In genomic region chr7:125603185-125603631, GRCm38 (mm10) we compare ENCODE assay signal across 10 mouse cellular contexts. TPM values are rescaled to one million over a fixed set of nuclear protein-coding genes. Genes with fewer than 3 reads are reported as not detected.
A peak's percentile ranks its signal among the peaks of the same experiment; 100 is the strongest.
DNase-seq lines count a peak whose midpoint lies in the region; ATAC-seq and TF ChIP-seq lines count a peak whose summit lies in the region.
"Had no signal": no experiment of that assay in that cellular context is flagged by ENCODE, and none has a peak within 500 bp of the region (broad histone marks: within the 10 kb centered on the region; RNA-seq: fewer than 3 reads in every experiment).

TSS of gene Il21r (plus strand) at chr7:125603429.

- no peak within 1 kb of the TSS for H3K4me2 ChIP-seq in liver, embryonic 11.5 days
- H3K4me2 ChIP-seq in midbrain, embryonic 13.5 days (replicated peaks): no peak within 1 kb of the TSS
- H3K4me2 ChIP-seq in intestine, postnatal 0 days (replicated peaks; ENCODE audit: low read depth): no peak within 1 kb of the TSS

- peak within 1 kb of the TSS; percentile 43; the same call in 1 of the 2 replicates for H3K27ac ChIP-seq in layer of hippocampus, adult 2 months
- H3K27ac ChIP-seq in liver, embryonic 11.5 days (ENCODE audit: low read depth, low read length): no peak within 1 kb of the TSS
- no peak within 1 kb of the TSS for H3K27ac ChIP-seq in midbrain, embryonic 13.5 days
- H3K27ac ChIP-seq in intestine, postnatal 0 days (ENCODE audit: low read depth, low read length): no peak within 1 kb of the TSS

- 0 out of 2 replicates have a peak, but pooled peaks have one; percentile 14 for ATAC-seq in liver, embryonic 11.5 days (replicated peaks; ENCODE audit: low FRiP score)
- ATAC-seq in erythroblast, adult 5-6 weeks (replicated peaks; ENCODE audit: low FRiP score, poor library complexity, severe bottlenecking): no peak
- ATAC-seq in midbrain, embryonic 13.5 days: no peak
- no peak for ATAC-seq in intestine, postnatal 0 days
- ATAC-seq: Patski had no signal

- H3K4me3 ChIP-seq in layer of hippocampus, adult 2 months: peak within 1 kb of the TSS; percentile 8; the same call in 1 of the 2 replicates
- no peak within 1 kb of the TSS for H3K4me3 ChIP-seq in liver, embryonic 11.5 days (ENCODE audit: low read depth, low read length)
- no peak within 1 kb of the TSS for H3K4me3 ChIP-seq in midbrain, embryonic 13.5 days (replicated peaks)
- no peak within 1 kb of the TSS for H3K4me3 ChIP-seq in intestine, postnatal 0 days (ENCODE audit: low read depth, low read length)

- no peak within 1 kb of the TSS for H3K9ac ChIP-seq in liver, embryonic 11.5 days (ENCODE audit: low read depth, low read length)
- no peak within 1 kb of the TSS for H3K9ac ChIP-seq in midbrain, embryonic 13.5 days (replicated peaks)
- H3K9ac ChIP-seq in intestine, postnatal 0 days (ENCODE audit: low read depth, low read length): no peak within 1 kb of the TSS

- H3K36me3 ChIP-seq in liver, embryonic 11.5 days (ENCODE audit: control insufficient read depth, insufficient read depth, low read length): no peaks in the 10 kb centered on the region
- H3K36me3 ChIP-seq in midbrain, embryonic 13.5 days: no peaks in the 10 kb centered on the region
- no peaks in the 10 kb centered on the region for H3K36me3 ChIP-seq in intestine, postnatal 0 days (ENCODE audit: control insufficient read depth, insufficient read depth)

- peaks cover 7% of the 10 kb centered on the region for H3K4me1 ChIP-seq in liver, embryonic 11.5 days (replicated peaks; ENCODE audit: control insufficient read depth, insufficient read depth, low read length)
- no peaks in the 10 kb centered on the region for H3K4me1 ChIP-seq in midbrain, embryonic 13.5 days (replicated peaks)
- H3K4me1 ChIP-seq in intestine, postnatal 0 days (replicated peaks; ENCODE audit: control insufficient read depth, insufficient read depth, low read length): no peaks in the 10 kb centered on the region

- TF ChIP-seq CTCF in layer of hippocampus, adult 2 months (conservative IDR thresholded peaks at IDR 0.05): no peak
- no peak for TF ChIP-seq CTCF in intestine, postnatal 0 days (IDR thresholded peaks at IDR 0.05; ENCODE audit: low read depth)

- no peaks in the 10 kb centered on the region for H3K27me3 ChIP-seq in liver, embryonic 11.5 days (replicated peaks; ENCODE audit: control insufficient read depth, insufficient read depth, low read length)
- H3K27me3 ChIP-seq in midbrain, embryonic 13.5 days: no peaks in the 10 kb centered on the region
- H3K27me3 ChIP-seq in intestine, postnatal 0 days (replicated peaks; ENCODE audit: control insufficient read depth, insufficient read depth, low read length): no peaks in the 10 kb centered on the region

- no peak for DNase-seq in layer of hippocampus, adult 2 months (ENCODE audit: low spot score in 2 of 2)
- no peak for DNase-seq in layer of hippocampus, postnatal 14 days (ENCODE audit: low spot score in 2 of 2)
- peak; percentile 50 to 69 for DNase-seq in CD8-positive naive resting alpha-beta T cell, adult 2 months (ENCODE audit: low read depth in 2 of 2, low spot score in 2 of 2)
- DNase-seq in liver, embryonic 11.5 days (ENCODE audit: low spot score): no peak
- DNase-seq in spleen, postnatal 14 days (ENCODE audit: low spot score in 2 of 2): peak; percentile 47 to 53
- DNase-seq: kidney, adult 18-20 months had no signal

- WGBS in liver, embryonic 11.5 days: 37% methylated on average over 11 of the region's 11 CpGs
- WGBS in midbrain, embryonic 13.5 days: 81% methylated on average over 11 of the region's 11 CpGs
- 50% methylated on average over 11 of the region's 11 CpGs for WGBS in intestine, postnatal 0 days

- H3K9me3 ChIP-seq in liver, embryonic 11.5 days (ENCODE audit: control insufficient read depth, low read length): no peaks in the 10 kb centered on the region
- H3K9me3 ChIP-seq in midbrain, embryonic 13.5 days: no peaks in the 10 kb centered on the region
- no peaks in the 10 kb centered on the region for H3K9me3 ChIP-seq in intestine, postnatal 0 days (ENCODE audit: control insufficient read depth)

RNA-seq across cellular contexts. Expression of gene Il21r, which starts in this region (rescaled TPM):
- under 1 TPM; 0.98 to 1.00 TPM for total RNA-seq in layer of hippocampus, adult 2 months (2021)
- 1 to 10 TPM in 1 of 2 experiments, under 1 TPM in 1; 0.93 to 1.1 TPM for total RNA-seq in layer of hippocampus, postnatal 14 days (2021)
- polyA plus RNA-seq in liver, embryonic 11.5 days (2014; fragmentation: Nextera tagmentation; extraction: Ambion mirVana): 0.81 and 1.1 TPM in 2 replicates
- total RNA-seq in erythroblast, adult 5-6 weeks (2015; ENCODE audit: low replicate concordance): 1.3 TPM in 2 replicates
- total RNA-seq in erythroblast, adult 5-6 weeks (2017; ENCODE audit: low replicate concordance): 0.42 and 0.43 TPM in 2 replicates
- 0.31 and 0.48 TPM in 2 replicates for polyA plus RNA-seq in midbrain, embryonic 13.5 days (2015; fragmentation: Nextera tagmentation; extraction: Ambion mirVana)
- polyA plus RNA-seq in intestine, postnatal 0 days (2015; fragmentation: Nextera tagmentation; extraction: Ambion mirVana): 0.08 and 0.09 TPM in 2 replicates
- polyA plus RNA-seq: Patski had no signal

Comparison
In these comparisons a context has a peak if more than half of its experiments do, and no peak if none do; other contexts are left out.
1. DNase-seq: peak in CD8-positive naive resting alpha-beta T cell, adult 2 months (2 of 2) and spleen, postnatal 14 days (2 of 2); none in layer of hippocampus, adult 2 months (0 of 2), layer of hippocampus, postnatal 14 days (0 of 2) and liver, embryonic 11.5 days (single experiment).